Mouse (Mus musculus): ENCODE results near the gene Yif1a.
"Not testable (repeated sequence)": the region's sequence is repeated elsewhere in the genome, so short reads cannot be mapped to it uniquely, and the experiment has no call there.

The Yif1a gene

GRCm38 (mm10) chr19:5085145-5085863, 3.0 kb upstream of the Yif1a start, which contains the start of gene Tmem151a:
Tmem151a (minus strand) TSS chr19:5085531.
- DNase-seq (ENCODE audit: low spot score): no peak

GRCm38 (mm10) chr19:5086533-5086932, 1.8 kb upstream of the Yif1a start:
- DNase-seq (ENCODE audit: low spot score): not testable (repeated sequence)

DNA sequence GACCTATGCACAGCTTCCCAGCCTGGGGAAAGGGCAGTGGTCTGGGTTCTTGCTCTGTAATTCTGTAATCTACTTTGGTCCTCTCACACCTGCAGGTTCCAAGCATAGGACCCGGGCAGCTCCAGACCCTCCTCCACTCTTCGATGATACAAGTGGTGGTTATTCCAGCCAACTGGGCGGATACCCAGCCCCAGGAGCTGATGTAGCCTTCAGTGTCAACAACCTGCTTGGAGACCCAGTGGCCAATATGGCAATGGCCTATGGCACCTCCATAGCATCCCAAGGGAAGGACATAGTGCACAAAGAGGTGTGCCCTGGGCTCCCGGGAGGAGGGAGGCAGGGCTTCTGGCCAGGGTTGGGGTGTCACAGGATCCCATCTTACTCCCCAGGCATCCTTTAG, 986 bp downstream of the Yif1a start:
- no peak for DNase-seq (ENCODE audit: low spot score)

DNA sequence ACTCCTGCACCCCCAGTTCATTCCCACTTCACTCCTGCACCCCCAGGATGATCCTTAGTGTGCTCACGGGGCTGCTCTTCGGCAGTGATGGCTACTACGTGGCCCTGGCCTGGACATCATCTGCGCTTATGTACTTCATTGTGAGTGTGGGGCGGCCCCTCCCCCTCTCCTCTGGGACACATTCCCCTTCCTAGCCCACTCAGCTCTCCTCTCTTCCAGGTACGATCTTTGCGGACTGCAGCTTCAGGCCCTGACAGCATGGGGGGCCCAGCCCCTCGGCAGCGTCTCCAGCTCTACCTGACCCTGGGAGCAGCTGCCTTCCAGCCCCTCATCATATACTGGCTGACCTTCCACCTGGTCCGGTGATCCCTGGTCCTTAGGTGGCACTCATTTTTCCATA, 3.7 kb downstream of the Yif1a start:
- DNase-seq (ENCODE audit: low spot score): no peak

DNA sequence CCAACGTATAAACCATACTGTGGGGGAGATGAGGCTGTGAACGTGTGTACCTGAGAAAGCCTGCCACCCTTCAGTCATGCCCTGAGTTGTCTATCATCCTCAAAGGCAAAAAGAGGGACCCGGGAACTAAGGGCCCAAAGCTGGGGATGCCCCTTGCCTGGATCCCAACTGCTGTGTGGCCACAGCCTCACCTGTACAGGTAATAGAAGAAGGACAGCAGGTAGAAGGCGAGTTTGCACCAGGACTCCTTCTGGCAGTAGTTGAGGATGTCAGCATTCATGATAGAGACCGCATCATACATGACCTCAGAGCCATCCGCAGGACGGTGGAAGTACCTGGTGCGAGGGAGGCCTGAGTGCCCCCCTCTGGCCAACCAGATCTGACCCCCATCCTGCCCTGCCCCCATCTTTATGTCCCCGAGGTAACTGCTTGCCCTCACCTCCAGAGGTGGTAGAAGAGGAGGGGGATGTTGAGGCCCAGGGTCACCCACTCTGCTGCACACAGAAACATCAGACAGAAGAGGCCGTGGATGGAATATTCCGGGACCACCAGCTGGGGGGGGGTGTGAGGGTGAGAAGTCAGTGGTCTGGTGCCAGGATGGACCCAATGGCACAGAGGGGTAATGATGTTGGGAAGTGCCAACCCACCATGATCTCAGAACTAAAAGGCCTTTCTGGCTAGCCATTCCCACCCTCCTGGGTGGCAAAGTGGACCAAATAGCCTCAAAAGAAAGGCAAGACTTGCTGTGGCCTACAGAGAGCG, 5.3 kb downstream of the Yif1a start:
- no peak for DNase-seq (ENCODE audit: low spot score)

DNA sequence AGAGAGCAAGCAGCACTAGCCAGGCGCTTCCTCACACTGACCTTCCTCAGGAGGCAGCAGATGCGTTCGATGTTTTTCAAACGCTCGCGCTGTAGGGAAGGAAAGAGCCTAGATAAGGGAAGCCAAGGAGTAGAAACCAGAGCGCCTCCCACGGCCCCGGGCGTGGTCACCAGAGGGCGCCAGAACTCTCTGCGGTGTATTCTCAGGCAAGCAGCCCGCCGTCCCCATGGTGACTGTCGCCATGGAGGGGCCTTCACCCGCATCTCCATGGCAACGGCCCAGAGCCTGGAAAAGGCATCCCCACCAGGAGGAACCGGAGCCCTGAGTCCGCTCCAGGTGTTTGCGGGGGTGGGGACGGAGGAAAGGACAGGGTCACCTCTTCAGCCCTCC, 5.9 kb downstream of the Yif1a start:
- DNase-seq (ENCODE audit: low spot score): peak; percentile 97

GRCm38 (mm10) chr19:5094746-5095417, 6.5 kb downstream of the Yif1a start:
- no peak for DNase-seq (ENCODE audit: low spot score)

GRCm38 (mm10) chr19:5095887-5096474, 7.6 kb downstream of the Yif1a start:
- no peak for DNase-seq (ENCODE audit: low spot score)

DNA sequence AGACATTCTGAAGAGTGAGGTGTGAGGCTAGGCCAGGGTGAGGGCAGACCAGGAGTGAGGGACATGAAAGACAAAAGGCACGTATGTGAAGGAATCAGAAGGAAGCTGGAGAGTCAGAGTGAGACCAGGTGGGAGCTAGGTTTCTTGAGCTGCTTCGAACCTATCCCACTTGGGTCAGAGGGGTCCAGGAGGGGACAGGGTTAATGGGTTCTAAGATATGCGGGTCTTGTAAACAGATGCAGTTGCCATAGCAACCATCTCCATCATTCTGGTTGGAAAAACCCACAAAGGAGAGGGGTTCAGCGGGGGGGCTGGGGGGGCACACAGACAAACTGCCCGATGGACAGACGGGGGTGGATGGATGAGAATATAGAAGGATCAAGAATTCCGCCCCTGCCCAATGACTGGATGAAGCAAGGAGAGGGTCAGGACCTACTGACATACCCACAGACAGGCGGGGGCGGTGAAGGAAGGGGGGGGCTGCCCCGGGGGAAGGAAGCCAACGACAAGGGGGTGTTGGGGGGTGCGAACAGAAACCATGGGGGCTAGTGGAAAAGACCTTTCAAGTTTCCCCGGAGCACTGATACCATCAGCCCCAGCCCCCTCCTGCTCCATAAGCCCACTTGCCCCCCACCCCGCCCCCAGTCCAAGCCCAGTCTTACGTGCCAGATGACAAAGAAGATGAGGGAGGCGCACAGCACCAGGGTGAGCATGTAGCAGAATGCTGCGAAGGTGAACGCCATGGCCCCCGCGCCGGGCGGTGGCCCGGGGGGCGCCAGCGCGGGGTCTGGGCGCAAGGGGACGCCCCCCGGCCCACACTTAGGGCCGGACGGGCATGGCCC, 9.4 kb downstream of the Yif1a start:
- DNase-seq (ENCODE audit: low spot score): peak; percentile 36

- peak; percentile 74 for DNase-seq (ENCODE audit: low spot score)
These were observed 10.2 kb downstream of the Yif1a start, which contains the start of gene Cnih2 for GRCm38 (mm10) chr19:5098363-5099143. Cnih2 (minus strand) TSS chr19:5098521.

GRCm38 (mm10) chr19:5106074-5106473, 17.7 kb downstream of the Yif1a start:
- DNase-seq (ENCODE audit: low spot score): no peak

DNA sequence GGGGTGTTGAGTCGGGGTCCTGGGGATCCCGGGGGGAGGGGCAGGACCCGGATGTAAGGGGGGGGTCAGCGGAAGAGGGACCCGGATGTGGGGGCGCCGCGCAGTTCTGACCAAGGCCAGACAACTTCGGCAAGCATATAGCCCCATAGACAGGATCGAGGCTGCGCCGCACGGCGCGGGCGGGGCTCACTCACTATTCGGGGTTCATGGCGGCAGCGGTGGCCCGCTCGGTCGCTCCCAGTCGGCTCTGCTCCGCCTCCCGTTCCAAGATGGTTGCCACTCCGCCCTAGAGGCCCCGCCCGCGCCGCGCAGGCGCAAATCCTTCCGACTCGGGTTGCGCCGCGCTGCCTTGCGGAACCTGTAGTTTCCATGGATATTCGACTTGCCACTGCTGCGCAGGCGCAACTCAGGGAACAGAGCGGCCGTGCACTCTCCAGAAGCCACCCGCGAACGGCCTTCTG, 18.4 kb downstream of the Yif1a start, which contains the start of gene Rab1b:
Gene Rab1b, minus strand, starts transcription at position 342 of the 461 bp plus-strand sequence.
- peak; percentile 98 for DNase-seq (ENCODE audit: low spot score)

- DNase-seq (ENCODE audit: low spot score): no peak
These were observed 19.4 kb downstream of the Yif1a start for GRCm38 (mm10) chr19:5107556-5108270.

DNA sequence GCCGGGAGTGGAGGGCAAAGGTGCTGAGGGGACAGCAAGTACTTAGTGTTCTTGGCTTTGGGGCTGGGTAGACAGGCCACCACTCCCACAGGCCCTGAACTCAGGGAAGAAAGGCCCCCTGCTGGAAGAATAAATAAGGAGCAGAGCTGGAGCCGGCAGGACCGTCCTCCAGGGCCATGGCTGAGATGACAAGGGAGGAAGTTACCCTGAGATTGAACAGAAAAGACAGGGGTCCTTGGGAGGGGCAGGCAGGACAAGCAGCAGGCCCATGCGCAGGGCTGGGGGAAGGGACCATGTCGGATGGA, 19.9 kb downstream of the Yif1a start:
- DNase-seq (ENCODE audit: low spot score): peak; percentile 68

- no peak for DNase-seq (ENCODE audit: low spot score)
These were observed 20.4 kb downstream of the Yif1a start for GRCm38 (mm10) chr19:5108702-5109101.

- DNase-seq (ENCODE audit: low spot score): no peak
These were observed 21.5 kb downstream of the Yif1a start for GRCm38 (mm10) chr19:5109659-5110453.

DNA sequence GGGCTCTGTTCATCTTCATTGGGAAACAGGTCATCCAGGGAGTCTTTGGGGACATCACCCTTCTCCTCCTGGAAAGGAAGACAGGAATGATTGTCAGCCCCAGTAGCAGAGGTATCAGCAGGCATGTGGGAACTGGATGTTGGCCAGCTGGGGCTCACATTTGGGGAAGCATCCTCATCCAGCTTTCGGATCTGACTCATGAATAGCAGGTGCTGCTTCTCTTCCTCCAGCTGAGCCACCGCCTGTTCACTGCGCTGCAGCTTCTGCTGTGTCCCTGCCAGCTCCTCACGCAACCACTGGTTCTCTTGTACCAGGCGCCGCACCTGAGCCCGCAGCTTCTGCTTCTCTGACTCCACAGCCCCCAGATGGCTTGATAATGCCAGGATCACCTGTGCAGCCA, 25.4 kb downstream of the Yif1a start:
- DNase-seq (ENCODE audit: low spot score): no peak

GRCm38 (mm10) chr19:5117494-5118383, 29.4 kb downstream of the Yif1a start:
- peak; percentile 96 for DNase-seq (ENCODE audit: low spot score)
